9 mouse cellular contexts compared by ENCODE assay signal in the genomic region with DNA sequence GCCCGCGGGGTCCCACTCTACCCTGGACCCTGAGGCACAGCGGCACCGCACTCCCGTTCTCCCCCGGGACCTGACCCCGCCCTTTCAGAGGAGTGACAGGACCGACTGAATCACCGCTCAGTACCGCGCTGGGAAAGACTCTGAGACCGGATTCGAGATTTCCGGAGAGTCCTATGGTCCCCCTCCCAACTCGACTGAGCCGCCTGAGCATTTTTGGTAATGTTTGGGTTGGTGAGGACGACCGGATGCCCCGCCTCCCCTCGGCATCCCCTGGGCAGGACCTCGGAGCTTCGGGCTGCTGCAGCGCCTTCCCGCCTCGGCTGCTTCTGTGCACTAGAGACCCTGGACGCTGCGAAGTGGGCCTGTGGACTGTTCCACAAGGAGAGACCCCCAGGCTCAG. TPM values are rescaled to one million over a fixed set of nuclear protein-coding genes. Genes with fewer than 3 reads are reported as not detected.
DNase-seq lines count a peak whose midpoint lies in the region; ATAC-seq and TF ChIP-seq lines count a peak whose summit lies in the region.
"Had no signal": no experiment of that assay in that cellular context is flagged by ENCODE, and none has a peak within 500 bp of the region (broad histone marks: within the 10 kb centered on the region; RNA-seq: fewer than 3 reads in every experiment).

No protein-coding gene starts in this region.

- WGBS in embryonic facial prominence, embryonic 15.5 days = under 1% methylated on average over 27 of the region's 27 CpGs
- 0% methylated on average over 27 of the region's 27 CpGs for WGBS in heart, embryonic 16.5 days

- H3K27ac ChIP-seq in layer of hippocampus, adult 2 months = peak overlapping the region; percentile 75
- peak overlapping the region; percentile 84 for H3K27ac ChIP-seq in embryonic facial prominence, embryonic 15.5 days (replicated peaks)
- H3K27ac ChIP-seq in heart, embryonic 16.5 days (ENCODE audit: low read length) = peak overlapping the region; percentile 93

- H3K9me3 ChIP-seq in embryonic facial prominence, embryonic 15.5 days (replicated peaks) = no peaks in the 10 kb centered on the region
- no peaks in the 10 kb centered on the region for H3K9me3 ChIP-seq in heart, embryonic 16.5 days (replicated peaks; ENCODE audit: control insufficient read depth, low read length)

- peak overlapping the region; percentile 21; the same call in 1 of the 2 replicates for H3K9ac ChIP-seq in embryonic facial prominence, embryonic 15.5 days
- peak overlapping the region; percentile 82 for H3K9ac ChIP-seq in heart, embryonic 16.5 days (ENCODE audit: low read length)

- ATAC-seq in embryonic facial prominence, embryonic 15.5 days (ENCODE audit: insufficient number of reproducible peaks, low FRiP score, low TSS enrichment, low read depth) = peak; percentile 51
- peak; percentile 52 for ATAC-seq in heart, embryonic 16.5 days (replicated peaks; ENCODE audit: extremely low read depth, insufficient read depth, low FRiP score)
- ATAC-seq in megakaryocyte, adult 5-6 weeks (ENCODE audit: poor library complexity, severe bottlenecking) = peak; percentile 49
- ATAC-seq: Patski had no signal

- no peak for DNase-seq in layer of hippocampus, adult 2 months (ENCODE audit: low spot score in 2 of 2)
- DNase-seq in layer of hippocampus, postnatal 25 days (ENCODE audit: extremely low spot score in 1 of 2, low spot score in 1 of 2) = no peak
- DNase-seq in kidney, postnatal 10 days = peak; percentile 91
- peak; percentile 69 to 71 for DNase-seq in spleen, adult 18-20 months
- no peak for DNase-seq in right cerebral cortex, postnatal 10 days (ENCODE audit: low spot score in 2 of 2)

- no peak for TF ChIP-seq CTCF in layer of hippocampus, adult 2 months (conservative IDR thresholded peaks at IDR 0.05)

- peaks cover 17% of the 10 kb centered on the region for H3K27me3 ChIP-seq in embryonic facial prominence, embryonic 15.5 days
- no peaks in the 10 kb centered on the region for H3K27me3 ChIP-seq in heart, embryonic 16.5 days (ENCODE audit: control insufficient read depth, insufficient read depth, low read length)
- H3K27me3 ChIP-seq: Patski had no signal

- H3K36me3 ChIP-seq in embryonic facial prominence, embryonic 15.5 days = no peaks in the 10 kb centered on the region
- H3K36me3 ChIP-seq in heart, embryonic 16.5 days (ENCODE audit: control insufficient read depth, insufficient read depth) = no peaks in the 10 kb centered on the region

- H3K4me3 ChIP-seq in layer of hippocampus, adult 2 months = peak overlapping the region; percentile 29
- H3K4me3 ChIP-seq in embryonic facial prominence, embryonic 15.5 days (replicated peaks) = peak overlapping the region; percentile 41
- H3K4me3 ChIP-seq in heart, embryonic 16.5 days (ENCODE audit: low read length) = peak overlapping the region; percentile 53

- peaks cover 56% of the 10 kb centered on the region for H3K4me1 ChIP-seq in embryonic facial prominence, embryonic 15.5 days
- H3K4me1 ChIP-seq in heart, embryonic 16.5 days (ENCODE audit: control insufficient read depth, insufficient read depth, low read length) = peaks cover 42% of the 10 kb centered on the region

- H3K4me2 ChIP-seq in embryonic facial prominence, embryonic 15.5 days (replicated peaks) = peak overlapping the region; percentile 75
- peak overlapping the region; percentile 89 for H3K4me2 ChIP-seq in heart, embryonic 16.5 days (ENCODE audit: low read depth, low read length)

RNA-seq across cellular contexts. Expression of a gene that starts 4.2 kb away (rescaled TPM):
- 10 to 100 TPM; 10.1 to 15.9 TPM for total RNA-seq in layer of hippocampus, adult 2 months (2021)
- 10 to 100 TPM; 22.5 to 29.3 TPM for total RNA-seq in layer of hippocampus, postnatal 25 days (2021)
- 38.7 and 42.1 TPM in 2 replicates for polyA plus RNA-seq in embryonic facial prominence, embryonic 15.5 days (2015; fragmentation: Nextera tagmentation; extraction: Ambion mirVana)
- 104 and 111 TPM in 2 replicates for polyA plus RNA-seq in heart, embryonic 16.5 days (2015; fragmentation: Nextera tagmentation; extraction: Ambion mirVana)
- 1.6 TPM in 2 replicates for total RNA-seq in megakaryocyte, adult 5-6 weeks (2015)
- 3.2 and 5.8 TPM in 2 replicates for total RNA-seq in megakaryocyte, adult 5-6 weeks (2017)

RNA-seq across cellular contexts. Expression of a gene that starts 16.7 kb away (rescaled TPM):
- 10 to 100 TPM; 29.2 to 30.7 TPM for total RNA-seq in layer of hippocampus, adult 2 months (2021)
- total RNA-seq in layer of hippocampus, postnatal 25 days (2021) = 10 to 100 TPM; 30.3 to 33.0 TPM
- polyA plus RNA-seq in embryonic facial prominence, embryonic 15.5 days (2015; fragmentation: Nextera tagmentation; extraction: Ambion mirVana) = 68.0 and 69.8 TPM in 2 replicates
- polyA plus RNA-seq in heart, embryonic 16.5 days (2015; fragmentation: Nextera tagmentation; extraction: Ambion mirVana) = 31.7 and 36.6 TPM in 2 replicates
- 35.9 and 36.7 TPM in 2 replicates for total RNA-seq in megakaryocyte, adult 5-6 weeks (2015)
- total RNA-seq in megakaryocyte, adult 5-6 weeks (2017) = 16.3 and 20.9 TPM in 2 replicates

RNA-seq across cellular contexts. Expression of a gene that starts 16.7 kb away (rescaled TPM):
- under 1 TPM; 0.27 to 0.38 TPM for total RNA-seq in layer of hippocampus, adult 2 months (2021)
- under 1 TPM in 1 of 2 experiments, not detected in 1; 0.28 TPM for total RNA-seq in layer of hippocampus, postnatal 25 days (2021)
- polyA plus RNA-seq in embryonic facial prominence, embryonic 15.5 days (2015; fragmentation: Nextera tagmentation; extraction: Ambion mirVana) = 0.27 and 0.46 TPM in 2 replicates
- 0.07 and 0.20 TPM in 2 replicates for polyA plus RNA-seq in heart, embryonic 16.5 days (2015; fragmentation: Nextera tagmentation; extraction: Ambion mirVana)
- total RNA-seq in megakaryocyte, adult 5-6 weeks (2015) = not detected in 2 replicates
- not detected in 2 replicates for total RNA-seq in megakaryocyte, adult 5-6 weeks (2017)

RNA-seq across cellular contexts. Expression of a gene that starts 23.0 kb away (rescaled TPM):
- 10 to 100 TPM; 12.3 to 14.4 TPM for total RNA-seq in layer of hippocampus, adult 2 months (2021)
- 10 to 100 TPM; 13.6 to 16.8 TPM for total RNA-seq in layer of hippocampus, postnatal 25 days (2021)
- polyA plus RNA-seq in embryonic facial prominence, embryonic 15.5 days (2015; fragmentation: Nextera tagmentation; extraction: Ambion mirVana) = 5.3 and 6.0 TPM in 2 replicates
- polyA plus RNA-seq in heart, embryonic 16.5 days (2015; fragmentation: Nextera tagmentation; extraction: Ambion mirVana) = 3.5 and 4.2 TPM in 2 replicates
- total RNA-seq in megakaryocyte, adult 5-6 weeks (2015) = 0.27 TPM in 1 of 2 replicates, not detected in the other
- 0.40 TPM in 1 of 2 replicates, not detected in the other for total RNA-seq in megakaryocyte, adult 5-6 weeks (2017)

RNA-seq across cellular contexts. Expression of a gene that starts 28.5 kb away (rescaled TPM):
- total RNA-seq in layer of hippocampus, adult 2 months (2021) = 1 to 10 TPM in 1 of 2 experiments, not detected in 1; 1.3 TPM
- under 1 TPM; 0.31 to 0.49 TPM for total RNA-seq in layer of hippocampus, postnatal 25 days (2021)
- 0.08 and 0.20 TPM in 2 replicates for polyA plus RNA-seq in embryonic facial prominence, embryonic 15.5 days (2015; fragmentation: Nextera tagmentation; extraction: Ambion mirVana)
- polyA plus RNA-seq in heart, embryonic 16.5 days (2015; fragmentation: Nextera tagmentation; extraction: Ambion mirVana) = 0.12 TPM in 1 of 2 replicates, not detected in the other
- total RNA-seq in megakaryocyte, adult 5-6 weeks (2015) = not detected in 2 replicates
- total RNA-seq in megakaryocyte, adult 5-6 weeks (2017) = 0.24 TPM in 1 of 2 replicates, not detected in the other

Comparison
In these comparisons a context has a peak if more than half of its experiments do, and no peak if none do; other contexts are left out.
1. DNase-seq: peak in kidney, postnatal 10 days (single experiment) and spleen, adult 18-20 months (2 of 2); none in layer of hippocampus, adult 2 months (0 of 2), layer of hippocampus, postnatal 25 days (0 of 2) and right cerebral cortex, postnatal 10 days (0 of 2).
2. Peak in every context shown above with its lines, with median percentiles within 50 percentile points of each other: H3K27ac ChIP-seq, H3K4me3 ChIP-seq and ATAC-seq.